Mouse (Mus musculus): Measurements from ENCODE around the gene Trip6. TPM values are rescaled to one million over a fixed set of nuclear protein-coding genes. Genes with fewer than 3 reads are reported as not detected.

Gene Trip6
- polyA plus RNA-seq, 1 experiment, result 8.4 TPM

GRCm38 (mm10) chr5:137293282-137293681, 20.9 kb downstream of the Trip6 start:
- H3K4me3 ChIP-seq (ENCODE audit: insufficient read depth, low read length), result peak overlapping the region; percentile 54
- no peaks in the 10 kb centered on the region for H3K4me1 ChIP-seq (ENCODE audit: control insufficient read depth, insufficient read depth, low read length)
- H3K27ac ChIP-seq (ENCODE audit: insufficient read depth, low read length), result peak overlapping the region; percentile 78
- TF ChIP-seq CTCF (IDR thresholded peaks at IDR 0.05; ENCODE audit: extremely low read depth, insufficient read depth, low read length), result no peak
- peak; percentile 64 for TF ChIP-seq POLR2A (IDR thresholded peaks at IDR 0.05; ENCODE audit: extremely low read depth, insufficient read depth, low read length)

- Histone ChIP-seq H3K4me3 (ENCODE audit: insufficient read depth, low read length) (no peak overlapping the region), H3K4me1 (ENCODE audit: control insufficient read depth, insufficient read depth, low read length) (no peaks in the 10 kb centered on the region), H3K27ac (ENCODE audit: insufficient read depth, low read length) (no peak overlapping the region)
- TF ChIP-seq POLR2A (IDR thresholded peaks at IDR 0.05; ENCODE audit: extremely low read depth, insufficient read depth, low read length) (no peak), CTCF (IDR thresholded peaks at IDR 0.05; ENCODE audit: extremely low read depth, insufficient read depth, low read length) (no peak)
Measured at GRCm38 (mm10) chr5:137291381-137291926, 22.8 kb downstream of the Trip6 start.

- H3K4me3 ChIP-seq (ENCODE audit: insufficient read depth, low read length), result no peak overlapping the region
- TF ChIP-seq POLR2A (IDR thresholded peaks at IDR 0.05; ENCODE audit: extremely low read depth, insufficient read depth, low read length), result no peak
- 0 out of 2 replicates have a peak, but pooled peaks have one; percentile 7 for TF ChIP-seq CTCF (IDR thresholded peaks at IDR 0.05; ENCODE audit: extremely low read depth, insufficient read depth, low read length)
- H3K27ac ChIP-seq (ENCODE audit: insufficient read depth, low read length), result no peak overlapping the region
- H3K4me1 ChIP-seq (ENCODE audit: control insufficient read depth, insufficient read depth, low read length), result no peaks in the 10 kb centered on the region
Measured at GRCm38 (mm10) chr5:137290677-137291076, 23.5 kb downstream of the Trip6 start.

- no peak overlapping the region for H3K27ac ChIP-seq (ENCODE audit: insufficient read depth, low read length)
- peak overlapping the region; percentile 44 for H3K4me3 ChIP-seq (ENCODE audit: insufficient read depth, low read length)
- H3K4me1 ChIP-seq (ENCODE audit: control insufficient read depth, insufficient read depth, low read length), result no peaks in the 10 kb centered on the region
- TF ChIP-seq POLR2A (IDR thresholded peaks at IDR 0.05; ENCODE audit: extremely low read depth, insufficient read depth, low read length) (no peak), CTCF (IDR thresholded peaks at IDR 0.05; ENCODE audit: extremely low read depth, insufficient read depth, low read length) (no peak)
Measured at GRCm38 (mm10) chr5:137289591-137290365, 24.4 kb downstream of the Trip6 start.

GRCm38 (mm10) chr5:137288999-137289470, 25.2 kb downstream of the Trip6 start:
- peak overlapping the region; percentile 44 for H3K4me3 ChIP-seq (ENCODE audit: insufficient read depth, low read length)
- H3K4me1 ChIP-seq (ENCODE audit: control insufficient read depth, insufficient read depth, low read length), result no peaks in the 10 kb centered on the region
- 0 out of 2 replicates have a peak overlapping the region, but pooled peaks have one; percentile 32 for H3K27ac ChIP-seq (ENCODE audit: insufficient read depth, low read length)

GRCm38 (mm10) chr5:137287953-137288743, 26.1 kb downstream of the Trip6 start:
- Histone ChIP-seq H3K4me3 (ENCODE audit: insufficient read depth, low read length) (peak overlapping the region; percentile 44), H3K4me1 (ENCODE audit: control insufficient read depth, insufficient read depth, low read length) (no peaks in the 10 kb centered on the region), H3K27ac (ENCODE audit: insufficient read depth, low read length) (peak overlapping the region; percentile 83)
- TF ChIP-seq CTCF (IDR thresholded peaks at IDR 0.05; ENCODE audit: extremely low read depth, insufficient read depth, low read length) (no peak), POLR2A (IDR thresholded peaks at IDR 0.05; ENCODE audit: extremely low read depth, insufficient read depth, low read length) (no peak; the same call in 1 of the 2 replicates)

More at GRCm38 (mm10) chr5:137288999-137289470, 25.2 kb downstream of the Trip6 start:
- TF ChIP-seq CTCF (IDR thresholded peaks at IDR 0.05; ENCODE audit: extremely low read depth, insufficient read depth, low read length) (peak; percentile 40; the same call in 1 of the 2 replicates), POLR2A (IDR thresholded peaks at IDR 0.05; ENCODE audit: extremely low read depth, insufficient read depth, low read length) (peak; percentile 33; the same call in 1 of the 2 replicates)

- TF ChIP-seq CTCF (IDR thresholded peaks at IDR 0.05; ENCODE audit: extremely low read depth, insufficient read depth, low read length) (no peak), POLR2A (IDR thresholded peaks at IDR 0.05; ENCODE audit: extremely low read depth, insufficient read depth, low read length) (peak; percentile 33; the same call in 1 of the 2 replicates)
- Histone ChIP-seq H3K4me1 (ENCODE audit: control insufficient read depth, insufficient read depth, low read length) (no peaks in the 10 kb centered on the region), H3K27ac (ENCODE audit: insufficient read depth, low read length) (peak within 1 kb of the TSS; percentile 83), H3K4me3 (ENCODE audit: insufficient read depth, low read length) (peak within 1 kb of the TSS; percentile 44)
Measured at GRCm38 (mm10) chr5:137287032-137287952, 26.9 kb downstream of the Trip6 start, which contains the start of gene Ache. Gene Ache (plus strand): TSS chr5:137287519.

GRCm38 (mm10) chr5:137286655-137287031, 27.6 kb downstream of the Trip6 start:
- peak; percentile 81 for TF ChIP-seq CTCF (IDR thresholded peaks at IDR 0.05; ENCODE audit: extremely low read depth, insufficient read depth, low read length)
- no peak for TF ChIP-seq POLR2A (IDR thresholded peaks at IDR 0.05; ENCODE audit: extremely low read depth, insufficient read depth, low read length)
- no peak overlapping the region for H3K27ac ChIP-seq (ENCODE audit: insufficient read depth, low read length)

More at GRCm38 (mm10) chr5:137286655-137287031, 27.6 kb downstream of the Trip6 start:
- H3K4me3 ChIP-seq (ENCODE audit: insufficient read depth, low read length), result peak overlapping the region; percentile 44; the same call in 1 of the 2 replicates
- H3K4me1 ChIP-seq (ENCODE audit: control insufficient read depth, insufficient read depth, low read length), result no peaks in the 10 kb centered on the region
